Mouse (Mus musculus) CH12.LX (cell line): ENCODE measurements around the gene Tspyl2.
"Not testable (repeated sequence)": the region's sequence is repeated elsewhere in the genome, so short reads cannot be mapped to it uniquely, and the experiment has no call there.

Source experiments
- PAX5 ChIP-seq: IDR thresholded peaks from 2 replicates; pipeline ENCODE4 v1.6.1; 2012; ENCODE audit warnings: low read length, inconsistent platforms, mixed read lengths
- ZNF384 ChIP-seq: IDR thresholded peaks from 2 replicates; pipeline ENCODE4 v1.6.1; 2012; ENCODE audit warnings: low read depth, low read length, improper control_type of control experiment, inconsistent platforms

DNA sequence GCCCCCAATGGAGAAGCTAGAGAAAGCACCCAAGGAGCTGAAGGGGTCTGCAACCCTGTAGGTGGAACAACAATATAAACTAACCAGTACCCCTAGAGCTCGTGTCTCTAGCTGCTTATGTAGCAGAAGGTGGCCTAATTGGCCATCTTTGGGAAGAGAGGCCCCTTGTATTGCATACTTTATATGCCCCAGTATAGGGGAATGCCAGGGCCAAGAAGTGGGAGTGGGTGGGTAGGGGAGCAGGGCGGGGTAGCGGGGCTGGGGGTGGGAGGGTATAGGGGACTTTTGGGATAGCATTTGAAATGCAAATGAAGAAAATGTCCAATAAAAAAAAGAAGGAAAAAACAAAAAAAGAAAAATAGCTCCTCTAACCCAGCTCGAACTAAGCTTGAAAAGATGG is 6.1 kb downstream of the Tspyl2 start:
- not testable (repeated sequence) for TF ChIP-seq PAX5, ZNF384
